Mouse (Mus musculus) left cerebral cortex, adult 9 months (tissue): Measurements from ENCODE around the gene Olfr31.

Experiments
- DNase-seq, 2 experiments: peaks; one replicate each; pipeline ENCODE4 v3.0.0; 2022; ENCODE audit warnings: low spot score in 2 of 2

Gene Olfr31

DNA sequence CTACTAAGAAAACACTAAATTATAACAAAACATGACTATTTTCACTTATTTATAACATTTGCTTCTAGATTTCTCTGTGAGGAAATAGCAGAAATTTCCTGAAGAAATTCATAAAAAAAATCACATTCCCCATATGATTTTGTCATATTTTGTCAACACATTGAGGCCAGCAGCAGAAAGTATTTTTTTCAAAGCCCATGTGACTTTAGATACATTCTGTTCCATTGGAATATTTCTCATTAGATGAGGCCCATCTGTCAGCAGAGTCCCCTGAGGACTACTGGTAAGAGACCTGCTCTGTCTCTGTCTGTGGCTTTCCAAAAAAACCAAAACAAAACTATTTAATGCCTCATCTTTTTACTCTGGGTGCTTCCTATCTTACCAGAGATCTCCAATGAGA is at the start of gene Olfr31:
Gene Olfr31, plus strand, starts transcription at position 301 of the 400 bp plus-strand sequence.
- no peak for DNase-seq

GRCm38 (mm10) chr14:14294426-14294825 is 28.2 kb upstream of the Olfr31 start:
- no peak for DNase-seq

GRCm38 (mm10) chr14:14308938-14309337 is 13.7 kb upstream of the Olfr31 start:
- DNase-seq = no peak

DNA sequence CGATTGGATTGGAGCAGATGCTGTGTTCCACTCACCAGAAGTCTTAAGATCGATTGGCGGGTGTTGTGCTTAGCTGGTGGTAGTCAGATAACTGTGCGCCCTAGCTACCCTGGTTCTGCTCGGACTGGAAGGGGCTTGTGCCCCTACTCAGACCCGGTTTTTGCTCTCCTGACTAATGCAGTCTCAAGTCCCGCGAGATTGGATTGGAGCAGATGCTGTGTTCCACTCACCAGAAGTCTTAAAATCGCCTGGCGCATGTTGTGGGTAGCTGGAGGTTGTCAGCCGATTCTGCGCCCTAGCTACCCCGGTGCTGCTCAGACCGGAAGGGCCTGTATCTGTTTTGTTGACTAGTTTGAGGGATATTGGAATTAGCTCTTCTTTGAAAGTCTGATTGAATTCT is 13.2 kb upstream of the Olfr31 start:
- no peak for DNase-seq

DNA sequence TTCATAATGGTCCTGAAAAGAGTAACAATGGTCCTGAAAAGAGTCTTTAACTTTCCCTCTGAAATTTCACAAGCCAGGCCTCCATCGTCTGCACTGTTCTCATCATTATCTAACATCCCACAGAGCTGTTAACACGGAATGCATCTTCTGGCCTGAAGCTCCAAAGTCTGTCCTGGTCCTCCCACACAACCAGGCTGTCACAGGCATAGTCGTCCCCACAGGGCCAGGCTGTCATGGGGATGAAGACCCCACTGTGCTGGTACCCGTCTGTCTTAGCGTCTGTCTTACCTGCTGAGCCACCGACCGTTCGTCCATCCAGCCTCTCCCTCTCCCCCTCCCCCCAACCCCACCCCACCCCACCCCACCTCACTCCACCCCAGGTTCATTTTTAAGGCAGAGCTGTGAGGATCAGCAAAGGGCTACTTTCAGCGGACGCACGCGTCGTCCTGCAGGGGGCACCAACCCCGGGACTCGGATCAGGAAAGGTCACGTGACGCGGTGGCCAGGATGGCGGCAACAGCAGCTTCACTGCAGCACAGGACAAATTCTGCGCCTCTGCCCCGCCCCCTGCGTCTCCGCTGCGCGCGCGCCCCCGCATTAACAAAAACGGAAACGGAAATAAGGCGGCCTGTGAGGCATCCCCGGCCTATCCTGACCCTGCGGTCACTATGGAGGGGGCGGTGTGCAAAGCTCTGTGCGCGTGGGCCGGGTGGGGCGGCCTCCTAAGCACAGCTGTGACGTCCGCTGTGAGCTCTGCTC is 22.7 kb downstream of the Olfr31 start:
- peak in 1 of 2 experiments; percentile 83 for DNase-seq

GRCm38 (mm10) chr14:14345948-14346812 is 23.6 kb downstream of the Olfr31 start, which contains the start of gene Il3ra:
TSS of gene Il3ra (plus strand) at chr14:14346275.
- peak in 1 of 2 experiments; percentile 70 for DNase-seq

DNA sequence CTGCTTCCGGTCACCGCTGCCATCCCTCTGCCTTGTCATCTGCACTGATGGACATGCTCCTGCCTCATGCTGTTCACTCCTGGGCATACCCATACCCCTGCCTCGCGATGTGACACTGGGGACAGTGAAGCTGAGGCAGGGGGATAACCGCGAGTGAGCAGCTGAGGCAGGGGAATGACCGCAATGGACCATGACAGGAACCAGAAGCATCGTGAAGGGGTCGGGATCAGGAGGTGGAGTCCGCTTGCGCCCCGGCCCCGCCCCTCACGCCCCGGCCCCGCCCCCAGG is 24.1 kb downstream of the Olfr31 start:
- no peak for DNase-seq

GRCm38 (mm10) chr14:14347151-14347835 is 24.7 kb downstream of the Olfr31 start:
- peak in 1 of 2 experiments; percentile 39 for DNase-seq

GRCm38 (mm10) chr14:14347836-14348621 is 25.4 kb downstream of the Olfr31 start:
- peak in 1 of 2 experiments; percentile 35 for DNase-seq

- DNase-seq = peak in 1 of 2 experiments; percentile 9
These were observed 26.2 kb downstream of the Olfr31 start for GRCm38 (mm10) chr14:14348674-14349401.

DNA sequence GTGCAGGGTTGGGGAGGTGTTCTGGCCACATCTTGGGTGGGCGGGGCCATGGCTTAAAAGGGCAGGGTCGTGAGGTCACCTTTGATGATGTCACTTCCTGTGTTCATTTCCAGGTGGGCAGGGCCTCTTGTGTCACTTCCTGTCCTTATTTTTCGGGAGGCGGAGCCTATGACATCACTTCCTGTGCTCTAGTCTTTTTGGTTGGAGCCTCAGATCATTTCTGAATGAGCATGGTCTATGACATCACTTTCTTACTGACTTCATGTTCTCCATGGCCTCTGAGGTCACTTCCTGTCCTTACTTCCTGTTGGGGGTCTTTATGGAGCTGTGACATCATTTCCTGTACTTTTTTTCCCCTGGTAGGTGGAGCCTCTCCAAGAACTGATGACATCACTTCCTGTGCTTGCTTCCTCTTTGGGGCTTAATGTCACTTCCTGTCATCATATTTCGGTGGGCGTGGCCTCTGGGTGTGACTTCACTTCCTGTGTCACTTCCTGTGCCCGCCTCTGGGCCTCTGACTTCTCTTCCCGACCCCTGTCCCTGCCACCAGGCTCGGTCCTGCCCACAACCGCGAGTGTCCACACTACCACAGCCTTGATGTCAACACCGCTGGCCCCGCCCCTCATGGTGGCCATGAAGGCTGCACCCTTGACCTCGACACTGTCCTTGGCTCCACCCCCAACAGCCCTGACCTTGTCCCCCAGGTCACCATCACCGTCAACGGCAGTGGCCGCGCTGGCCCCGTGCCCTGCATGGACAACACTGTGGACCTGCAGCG is 27.0 kb downstream of the Olfr31 start:
- DNase-seq = peak in 1 of 2 experiments; percentile 11

- peak in 1 of 2 experiments; percentile 2 for DNase-seq
These were observed 27.9 kb downstream of the Olfr31 start for GRCm38 (mm10) chr14:14350263-14351147.

DNA sequence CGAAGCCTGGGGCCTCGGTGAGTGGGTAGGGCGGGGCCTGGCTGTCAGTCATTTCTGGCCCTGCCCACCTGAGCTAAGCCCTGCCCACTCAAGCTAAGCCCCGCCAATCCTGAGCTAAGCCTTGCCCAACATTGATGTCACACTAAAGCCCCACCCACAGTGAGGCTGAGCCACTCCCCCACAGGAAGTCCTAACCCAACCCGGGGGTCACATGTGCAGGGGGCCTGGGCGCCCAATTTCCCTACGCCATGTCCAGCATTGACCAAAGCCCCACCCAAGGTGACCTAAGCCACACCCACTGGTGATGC is 28.5 kb downstream of the Olfr31 start:
- DNase-seq = peak in 1 of 2 experiments; percentile 2

GRCm38 (mm10) chr14:14351721-14352590 is 29.3 kb downstream of the Olfr31 start:
- DNase-seq = peak in 1 of 2 experiments; percentile 2

DNA sequence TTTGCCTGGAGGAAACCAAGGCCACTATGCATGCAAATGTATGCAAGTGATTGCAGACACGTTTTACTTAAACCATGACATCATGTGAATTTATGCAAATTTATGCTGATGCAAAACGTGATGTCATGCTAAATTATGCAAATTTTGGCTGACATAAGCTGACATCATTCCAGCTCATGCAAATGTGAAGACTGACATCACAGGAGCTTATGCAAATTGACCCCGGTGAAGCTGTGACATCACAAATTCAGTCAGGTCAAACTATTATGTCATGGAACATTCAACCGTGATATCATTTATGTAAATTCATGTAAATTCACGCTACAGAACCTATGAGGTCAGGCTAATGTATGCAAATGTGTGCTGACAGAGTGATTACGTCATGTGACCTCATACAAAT is 30.0 kb downstream of the Olfr31 start:
- DNase-seq = no peak

GRCm38 (mm10) chr14:14353081-14353732 is 30.6 kb downstream of the Olfr31 start:
- no peak for DNase-seq

GRCm38 (mm10) chr14:14353740-14354510 is 31.3 kb downstream of the Olfr31 start:
- peak in 1 of 2 experiments; percentile 1 for DNase-seq
